Mouse (Mus musculus) layer of hippocampus, adult 8-10 months (tissue): ENCODE measurements around the gene Rcsd1. TPM values are rescaled to one million over a fixed set of nuclear protein-coding genes. Genes with fewer than 3 reads are reported as not detected.

Experiments used
- DNase-seq, 2 experiments: peaks; one replicate each; pipeline ENCODE4 v3.0.0; 2022; ENCODE audit warnings: low spot score in 2 of 2
- total RNA-seq, 4 experiments: library from RNA; stranded (reverse); gene quantifications; 2 replicates each; pipeline ENCODE4 v1.2.4; 2022

Gene Rcsd1
- 1 to 10 TPM; 4.2 to 8.6 (median 6.3) TPM for total RNA-seq

DNA sequence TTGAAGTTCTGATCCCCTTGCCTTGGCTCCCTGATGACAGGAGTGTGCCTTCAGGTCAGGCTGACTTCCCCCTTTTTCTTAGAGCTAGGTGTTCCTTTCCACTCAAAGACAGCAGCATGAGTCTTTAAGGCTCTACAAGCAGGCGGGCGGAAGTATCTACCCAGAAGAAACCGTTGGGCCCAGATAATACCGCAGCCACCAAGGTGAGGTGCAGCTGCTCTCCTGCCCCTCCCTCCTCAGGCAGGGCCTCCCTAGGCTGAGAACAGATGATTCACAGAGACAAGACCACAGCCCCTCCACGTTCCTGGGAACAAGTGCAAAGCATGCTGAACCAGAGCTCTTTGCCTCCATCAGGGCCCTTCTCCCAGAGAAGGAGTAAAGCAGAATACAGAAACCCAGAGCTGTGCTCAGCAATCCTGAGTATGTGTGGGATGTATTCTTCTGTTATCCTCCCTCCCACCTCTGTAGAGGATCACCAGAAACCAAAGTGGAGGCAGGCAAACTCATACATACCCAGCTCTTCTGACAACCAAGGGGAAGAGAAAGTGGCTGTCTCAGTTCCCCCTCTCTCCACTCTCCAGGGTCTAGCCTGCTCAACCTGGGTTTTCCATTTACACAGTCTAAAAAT lies at the start of gene Rcsd1:
Gene Rcsd1, minus strand, starts transcription at position 129 of the 628 bp plus-strand sequence.
- no peak for DNase-seq

- DNase-seq = no peak
Observed at GRCm38 (mm10) chr1:165755194-165755593, 45.6 kb upstream of the Rcsd1 start.

DNA sequence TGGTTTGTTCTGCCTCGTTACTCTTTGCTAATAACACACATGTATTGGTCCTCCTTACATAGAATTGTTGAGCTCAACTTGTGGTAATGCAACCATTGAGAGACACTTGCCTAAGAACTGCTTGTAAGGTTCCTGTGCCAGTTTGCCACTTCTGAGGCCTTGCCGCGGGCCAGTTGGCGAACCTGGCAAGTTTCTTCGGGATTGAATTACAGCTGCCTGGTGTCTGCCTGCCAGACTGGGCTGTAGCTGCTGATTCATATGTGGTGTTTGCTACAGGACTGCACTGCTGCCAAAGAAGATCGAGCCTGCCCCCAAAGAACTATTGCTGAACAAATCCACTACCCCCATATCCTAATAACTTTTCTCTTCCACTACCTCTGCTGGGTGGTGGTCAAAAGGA lies 44.6 kb upstream of the Rcsd1 start:
- no peak for DNase-seq

- no peak for DNase-seq
Observed at GRCm38 (mm10) chr1:165751838-165752237, 42.3 kb upstream of the Rcsd1 start.

DNA sequence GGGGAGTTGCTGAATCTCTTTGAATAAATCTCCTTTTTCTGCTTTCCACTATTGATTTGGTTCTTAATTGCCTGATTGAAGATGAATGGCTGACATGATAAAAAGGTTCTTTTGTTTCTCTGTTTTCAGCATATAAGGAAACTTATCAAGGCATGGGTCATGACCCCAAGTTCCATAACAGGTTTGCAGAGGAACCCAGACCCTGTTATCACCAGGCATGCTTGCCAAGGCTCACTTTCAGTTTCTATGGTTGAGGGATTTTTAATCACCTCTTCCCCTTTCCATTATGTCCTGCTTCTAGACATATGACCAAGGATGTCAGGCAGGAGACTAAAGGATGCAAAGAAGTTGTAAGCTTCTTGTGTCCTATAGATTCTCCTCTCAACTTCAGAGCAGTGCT lies 41.6 kb upstream of the Rcsd1 start:
- no peak for DNase-seq

DNA sequence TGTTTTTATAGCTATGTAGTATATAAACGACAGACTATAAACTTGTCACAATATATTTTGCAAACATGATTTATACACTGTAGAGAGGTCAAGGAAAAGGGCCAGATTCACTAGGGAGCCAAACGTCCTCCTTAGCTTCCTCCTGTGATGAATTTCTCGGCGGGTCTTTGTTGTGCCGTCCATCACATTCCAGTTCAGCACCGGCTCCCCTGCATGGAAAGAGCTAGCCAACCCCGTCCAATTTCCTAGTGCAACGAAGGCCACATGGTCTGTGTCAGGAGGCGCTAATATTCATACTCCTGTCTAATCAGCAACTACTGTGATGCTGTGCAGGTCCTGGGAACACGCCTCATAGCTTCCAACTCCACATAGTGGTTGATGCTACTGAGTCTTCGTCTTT lies 38.5 kb upstream of the Rcsd1 start:
- DNase-seq = no peak

GRCm38 (mm10) chr1:165741989-165742388 lies 32.4 kb upstream of the Rcsd1 start:
- no peak for DNase-seq

GRCm38 (mm10) chr1:165738985-165739384 lies 29.4 kb upstream of the Rcsd1 start:
- DNase-seq = no peak

GRCm38 (mm10) chr1:165737867-165738266 lies 28.3 kb upstream of the Rcsd1 start:
- no peak for DNase-seq

DNA sequence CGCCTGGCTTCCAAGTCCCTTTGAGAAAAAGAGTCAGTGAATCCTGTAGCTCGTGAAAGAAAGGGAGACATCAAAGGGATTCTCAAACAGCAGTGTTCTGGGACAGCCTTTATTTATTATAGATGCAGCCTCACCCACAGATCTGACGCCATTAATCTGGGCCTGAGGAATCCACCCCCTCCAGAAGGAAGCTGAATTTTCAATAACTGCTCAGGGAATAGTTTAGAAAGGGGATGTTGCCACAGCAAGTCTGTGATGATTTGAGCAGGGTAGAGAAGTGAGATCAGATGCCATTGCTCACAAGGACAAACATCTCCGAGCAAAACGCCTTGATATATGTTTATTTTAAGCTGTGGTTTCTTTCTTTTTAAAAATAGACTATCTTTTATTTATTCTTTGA lies 27.9 kb upstream of the Rcsd1 start:
- DNase-seq = no peak

- peak; percentile 75 to 90 for DNase-seq
Observed at GRCm38 (mm10) chr1:165735826-165736818, 26.6 kb upstream of the Rcsd1 start.

DNA sequence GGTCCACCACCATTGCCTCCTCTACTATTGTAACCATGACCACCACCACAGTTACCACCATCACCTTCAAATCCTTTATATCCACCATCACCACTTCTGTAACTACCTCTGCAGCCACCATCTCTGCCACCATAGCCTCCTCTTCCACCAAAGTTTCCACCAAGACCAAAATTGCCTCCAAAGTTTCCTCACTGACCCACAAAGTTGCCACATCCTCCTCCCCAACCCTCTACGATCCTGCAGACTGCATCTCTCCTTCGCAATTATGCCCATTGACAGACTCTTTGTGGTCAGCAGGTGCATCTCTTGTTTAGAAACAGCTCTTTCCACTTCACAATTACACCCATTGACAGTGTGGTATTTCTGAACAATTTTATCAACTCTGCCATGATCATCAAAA lies 25.3 kb upstream of the Rcsd1 start:
- DNase-seq = no peak

- DNase-seq = no peak
Observed at GRCm38 (mm10) chr1:165731553-165731952, 22.0 kb upstream of the Rcsd1 start.

DNA sequence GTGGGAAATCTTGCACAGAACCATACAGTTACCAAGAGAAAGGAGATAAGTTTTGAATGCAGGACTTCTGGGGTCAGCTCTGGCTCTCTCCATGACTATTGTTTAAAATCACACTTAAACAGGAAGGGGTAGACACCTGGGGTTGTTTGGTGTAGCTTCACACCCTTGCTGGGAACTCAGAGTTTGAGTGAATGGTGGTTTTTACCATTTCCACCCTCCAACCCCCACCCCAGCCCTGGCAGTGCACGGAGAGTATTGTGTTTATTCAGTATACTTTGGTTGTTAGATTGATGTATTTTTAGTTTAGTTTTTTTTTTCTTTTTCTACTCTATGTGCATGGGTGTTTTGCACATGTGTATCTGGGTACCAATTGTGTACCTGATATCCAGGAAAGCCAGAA lies 20.6 kb upstream of the Rcsd1 start:
- DNase-seq = no peak

- no peak for DNase-seq
Observed at GRCm38 (mm10) chr1:165728057-165728639, 18.6 kb upstream of the Rcsd1 start.

DNA sequence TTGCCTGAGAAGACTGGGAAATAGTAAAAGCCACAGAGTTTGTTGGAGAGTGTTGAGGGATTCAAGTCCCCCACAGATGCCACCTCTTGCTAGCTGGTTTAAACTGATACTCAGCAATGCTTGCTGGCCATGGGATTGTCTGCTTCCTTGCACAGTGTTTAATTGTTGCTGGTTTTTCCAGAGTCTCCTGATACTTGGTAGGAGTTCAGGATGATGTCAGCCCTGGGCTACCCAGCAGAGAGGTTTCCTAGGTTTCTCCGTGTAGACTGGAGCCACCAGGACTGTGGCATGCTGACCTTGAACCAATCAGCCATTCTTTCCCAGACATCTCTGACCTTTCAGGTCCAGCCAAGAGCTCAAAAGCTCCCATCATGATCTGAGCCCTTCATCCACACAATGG lies 17.4 kb upstream of the Rcsd1 start:
- no peak for DNase-seq

- DNase-seq = no peak
Observed at GRCm38 (mm10) chr1:165725039-165725644, 15.6 kb upstream of the Rcsd1 start.

DNA sequence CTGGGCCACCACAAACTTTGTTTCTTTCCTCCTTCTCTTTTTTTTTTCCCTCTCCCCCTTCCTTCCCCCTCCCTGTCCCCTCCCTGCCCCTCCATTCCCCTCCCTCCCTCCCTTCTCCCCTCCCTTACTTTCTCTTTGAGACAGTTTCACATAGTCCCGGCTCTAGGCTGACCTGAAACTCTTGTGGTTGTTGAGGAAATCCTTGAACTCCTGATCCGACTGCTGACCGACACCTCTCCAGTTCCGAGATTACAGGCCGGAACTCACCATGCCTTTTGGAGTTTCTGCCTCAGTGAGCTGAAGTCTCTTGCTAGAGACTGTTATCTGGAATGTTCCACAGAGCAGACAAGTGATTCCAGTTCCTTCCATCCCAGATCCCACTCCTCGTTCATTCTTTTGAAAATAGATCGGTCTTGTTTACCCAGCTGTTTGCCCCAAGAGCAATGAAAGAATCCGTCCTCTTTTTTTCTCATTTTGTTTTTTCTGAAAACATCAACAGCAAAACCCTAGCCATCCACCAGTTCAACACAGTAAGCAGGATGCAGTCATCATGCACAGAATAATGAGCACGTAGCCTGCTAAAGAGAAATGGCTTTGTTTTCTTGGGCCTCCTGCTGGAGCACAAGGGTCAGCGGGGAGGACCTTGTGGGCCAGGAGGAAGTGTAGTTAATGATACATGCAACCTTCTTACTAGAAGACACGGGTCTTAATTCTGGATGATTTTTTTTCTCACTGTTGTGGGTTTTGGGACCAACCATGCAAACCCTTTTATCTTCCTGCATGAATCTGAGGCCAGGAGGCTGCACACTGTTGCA lies 14.9 kb upstream of the Rcsd1 start:
- DNase-seq = no peak

DNA sequence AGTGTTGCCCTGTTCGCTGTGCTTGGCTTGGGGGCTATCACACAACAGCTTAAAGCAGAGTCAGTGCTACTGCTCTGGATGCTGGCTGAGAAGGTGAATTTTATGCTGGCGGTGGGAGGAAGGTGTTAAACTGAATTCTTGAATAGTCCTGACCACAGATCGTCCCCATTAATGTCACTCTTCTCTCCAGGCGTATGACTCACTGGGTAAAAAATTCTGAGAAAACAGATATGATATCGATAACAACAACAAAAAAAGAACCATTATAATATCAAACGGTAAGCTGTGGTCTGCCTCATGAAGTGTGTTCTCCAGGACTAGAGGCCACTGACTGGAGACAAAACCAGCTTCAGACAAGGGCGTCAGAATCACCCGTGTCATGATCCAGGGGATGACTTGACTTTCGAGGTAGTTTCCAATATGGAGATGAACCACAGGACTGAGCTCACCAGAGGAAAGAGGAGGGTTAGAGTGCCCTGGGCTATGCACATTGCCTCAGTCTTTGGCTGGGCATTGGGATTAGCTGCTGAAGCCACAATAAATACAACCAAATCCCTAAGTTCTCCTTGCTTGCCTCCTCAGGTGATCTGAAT lies 13.1 kb upstream of the Rcsd1 start:
- no peak for DNase-seq

- DNase-seq = no peak
Observed at GRCm38 (mm10) chr1:165718543-165719105, 9.1 kb upstream of the Rcsd1 start.
